Mouse (Mus musculus) myocyte (in vitro differentiated cells): ENCODE data around the gene Schip1.

Experiments used
- E2F4 ChIP-seq: IDR thresholded peaks from one replicate; pipeline ENCODE4 v1.6.1; 2011; ENCODE audit warnings: mild to moderate bottlenecking, control low read depth, moderate library complexity; ENCODE audit not compliant: insufficient read depth
- MAX ChIP-seq: IDR thresholded peaks from one replicate; pipeline ENCODE4 v1.6.1; 2011; ENCODE audit warnings: low read depth, mild to moderate bottlenecking, control low read depth
- MYOD1 ChIP-seq, 3 experiments: IDR thresholded peaks; one replicate each; pipeline ENCODE4 v1.6.1; 2011; ENCODE audit warnings: control low read depth in 2 of 3, low read depth in 2 of 3, mild to moderate bottlenecking in 2 of 3, moderate library complexity in 1 of 3; ENCODE audit not compliant: insufficient read length in 2 of 3, control insufficient read depth in 1 of 3
- MYOG ChIP-seq, 3 experiments: IDR thresholded peaks; one replicate each; pipeline ENCODE4 v1.6.1; 2011; ENCODE audit warnings: control low read depth in 2 of 3, low read depth in 2 of 3, mild to moderate bottlenecking in 2 of 3; ENCODE audit not compliant: insufficient read length in 2 of 3, control insufficient read depth in 1 of 3, insufficient read depth in 1 of 3
- POLR2A ChIP-seq: IDR thresholded peaks from one replicate; pipeline ENCODE4 v1.6.1; 2011; ENCODE audit warnings: low read depth, mild to moderate bottlenecking, control low read depth, moderate library complexity; ENCODE audit not compliant: insufficient read length
- POLR2AphosphoS2 ChIP-seq: IDR thresholded peaks from one replicate; pipeline ENCODE4 v1.6.1; 2011; ENCODE audit warnings: low read depth, control low read depth; ENCODE audit not compliant: insufficient read length
- SRF ChIP-seq: IDR thresholded peaks from one replicate; pipeline ENCODE4 v1.6.1; 2011; ENCODE audit warnings: low read depth; ENCODE audit not compliant: control insufficient read depth, insufficient read length
- TCF12 ChIP-seq: IDR thresholded peaks from one replicate; pipeline ENCODE4 v1.6.1; 2011; ENCODE audit warnings: mild to moderate bottlenecking, control low read depth; ENCODE audit not compliant: poor library complexity, insufficient read depth, severe bottlenecking
- USF1 ChIP-seq: IDR thresholded peaks from one replicate; pipeline ENCODE4 v1.6.1; 2011; ENCODE audit warnings: low read depth, mild to moderate bottlenecking, control low read depth, moderate library complexity

- TF ChIP-seq POLR2A, result no peak
- no peak for TF ChIP-seq MAX
- TF ChIP-seq TCF12, result no peak
- no peak for TF ChIP-seq USF1
- TF ChIP-seq E2F4, result no peak
- no peak for TF ChIP-seq MYOG (IDR thresholded peaks at IDR 0.05; ENCODE audit: control insufficient read depth in 1 of 3, insufficient read depth in 1 of 3, insufficient read length in 2 of 3, low read depth in 2 of 3)
- no peak for TF ChIP-seq SRF
- TF ChIP-seq MYOD1 (IDR thresholded peaks at IDR 0.05; ENCODE audit: control insufficient read depth in 1 of 3, insufficient read length in 2 of 3, low read depth in 2 of 3), result no peak
- no peak for TF ChIP-seq POLR2AphosphoS2
Measured at GRCm38 (mm10) chr3:68531908-68532307, 467.3 kb downstream of the Schip1 start.
